Mouse (Mus musculus) heart, adult 2 months (tissue): Measurements from ENCODE around the gene Grk5.
A peak's percentile ranks its signal among the peaks of the same experiment; 100 is the strongest.

Experiments used
- CTCF ChIP-seq: fragments of 200-600 bp; IDR thresholded peaks from 2 replicates; pipeline ENCODE4 v1.8.1; 2022; ENCODE audit warnings: antibody characterized with exemption, mild to moderate bottlenecking, moderate library complexity
- EP300 ChIP-seq: fragments of 200-500 bp; IDR thresholded peaks from 2 replicates; pipeline ENCODE4 v1.6.1; 2011; ENCODE audit warnings: low read depth, low read length, control low read depth; ENCODE audit not compliant: insufficient read depth

DNA sequence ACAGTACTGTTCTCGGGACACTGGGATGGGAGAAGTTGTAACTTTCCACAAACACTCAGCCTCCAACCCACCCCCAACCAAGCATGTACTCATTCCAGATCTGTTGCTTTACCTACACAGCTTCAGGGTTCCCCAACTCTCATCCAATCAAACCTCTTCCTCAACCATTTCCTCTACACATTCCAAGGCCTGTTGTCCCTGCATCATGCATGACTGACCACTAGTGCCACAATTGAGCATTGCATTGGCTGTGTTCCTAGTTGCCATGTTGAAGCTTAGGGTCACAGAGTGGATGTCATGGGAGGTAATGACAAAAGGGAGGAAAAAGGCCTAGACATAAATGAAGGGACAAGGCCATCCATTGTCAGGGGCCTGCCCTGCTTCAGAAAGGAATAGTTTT lies 175.5 kb downstream of the Grk5 start:
- TF ChIP-seq EP300 (no peak), CTCF (peak; percentile 55)
